Mouse (Mus musculus): Measurements from ENCODE around the gene Foxj2. TPM values are rescaled to one million over a fixed set of nuclear protein-coding genes. Genes with fewer than 3 reads are reported as not detected.

Gene Foxj2
- polyA plus RNA-seq, 1 experiment = 9.7 TPM

DNA sequence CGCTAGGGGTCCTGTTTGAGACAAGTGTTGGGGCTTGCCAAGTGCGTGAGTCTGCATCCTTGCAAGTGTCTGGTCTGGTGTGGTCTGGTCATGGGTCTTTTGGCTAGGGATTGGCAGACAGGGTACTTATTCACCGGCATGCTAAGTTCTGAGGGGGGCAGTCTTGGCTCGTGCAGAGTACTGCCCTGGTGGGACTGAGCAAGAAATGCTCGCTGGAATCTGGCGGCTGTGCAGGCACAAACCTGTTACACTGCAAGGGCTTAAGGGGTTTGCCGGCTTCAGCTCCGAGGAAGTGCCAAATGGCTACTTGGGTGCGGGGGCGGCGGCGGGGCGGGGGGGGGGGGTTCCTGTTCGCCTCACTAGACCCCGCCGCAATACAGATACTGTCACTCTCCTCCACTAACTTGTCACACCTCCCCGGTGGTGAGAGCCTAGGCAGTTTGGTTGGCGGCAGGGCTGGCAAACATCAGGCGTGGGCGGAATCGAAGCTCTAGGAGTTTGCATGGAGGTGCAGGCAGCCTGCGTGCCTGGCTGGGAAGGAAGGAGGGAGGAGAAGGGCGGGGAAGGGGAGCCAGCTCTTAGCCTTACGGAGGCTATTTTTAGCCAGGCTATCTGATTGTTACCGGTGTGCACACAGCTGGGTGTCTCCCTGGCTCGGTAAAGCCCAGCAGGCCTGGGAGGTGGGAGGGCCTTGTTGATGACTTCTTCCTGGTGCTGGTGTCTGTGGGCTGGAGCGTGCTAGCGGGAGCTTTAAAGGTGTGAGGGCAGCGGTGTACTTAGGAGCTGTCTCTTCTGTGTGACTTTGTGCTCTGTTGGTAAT lies 6.4 kb downstream of the Foxj2 start:
- TF ChIP-seq E2F4 (IDR thresholded peaks at IDR 0.05; ENCODE audit: insufficient read depth) (peak; percentile 54), MYOD1 (IDR thresholded peaks at IDR 0.05; ENCODE audit: control insufficient read depth in 1 of 3, insufficient read length in 2 of 3, low read depth in 2 of 3) (peak in 1 of 3 experiments; percentile 34), MYOG (IDR thresholded peaks at IDR 0.05; ENCODE audit: control insufficient read depth in 1 of 3, insufficient read depth in 1 of 3, insufficient read length in 2 of 3, low read depth in 2 of 3) (peak in 1 of 3 experiments; percentile 30), CEBPB (IDR thresholded peaks at IDR 0.05; ENCODE audit: insufficient read depth, poor library complexity, severe bottlenecking) (no peak)
- H3K27me3 ChIP-seq (ENCODE audit: control insufficient read depth, insufficient read depth, insufficient read length) = no peaks in the 10 kb centered on the region
- peak overlapping the region; percentile 10 for H3K4me3 ChIP-seq
- no peak overlapping the region for H3ac ChIP-seq (ENCODE audit: control insufficient read depth, insufficient read length)
- no peaks in the 10 kb centered on the region for H3K36me3 ChIP-seq (ENCODE audit: control insufficient read depth, insufficient read depth)
- H3K4me2 ChIP-seq (ENCODE audit: low read depth) = peak overlapping the region; percentile 68
- H3K79me2 ChIP-seq (ENCODE audit: control insufficient read depth, insufficient read depth) = peaks cover 11% of the 10 kb centered on the region

GRCm38 (mm10) chr6:122828086-122828485 lies 8.4 kb downstream of the Foxj2 start:
- H3K79me2 ChIP-seq (ENCODE audit: control insufficient read depth, insufficient read depth) = peaks cover 6% of the 10 kb centered on the region
- no peak overlapping the region for H3K4me3 ChIP-seq
- TF ChIP-seq SRF (IDR thresholded peaks at IDR 0.05; ENCODE audit: control insufficient read depth, insufficient read length, low read depth) = no peak
- H3K4me2 ChIP-seq (ENCODE audit: low read depth) = no peak overlapping the region
- H3K36me3 ChIP-seq (ENCODE audit: control insufficient read depth, insufficient read depth) = peaks cover 10% of the 10 kb centered on the region
- H3ac ChIP-seq (ENCODE audit: control insufficient read depth, insufficient read length) = no peak overlapping the region
- H3K27me3 ChIP-seq (ENCODE audit: control insufficient read depth, insufficient read depth, insufficient read length) = no peaks in the 10 kb centered on the region

DNA sequence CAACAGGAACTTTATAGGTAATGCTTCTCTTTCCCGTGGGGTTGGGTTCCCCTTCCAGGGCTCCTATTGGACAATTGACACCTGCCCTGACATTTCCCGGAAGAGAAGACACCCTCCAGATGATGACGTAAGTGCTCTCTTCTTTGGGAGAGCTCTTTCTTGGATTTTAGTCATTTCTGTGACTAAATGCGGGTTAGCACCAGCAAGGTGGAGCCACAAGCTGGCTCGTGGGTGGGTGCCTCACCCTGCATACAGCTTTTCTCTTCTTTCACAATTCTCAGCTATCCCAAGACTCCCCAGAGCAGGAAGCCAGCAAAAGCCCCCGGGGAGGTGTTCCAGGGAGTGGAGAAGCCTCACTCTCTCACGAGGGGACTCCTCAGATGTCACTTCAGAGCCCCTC lies 13.2 kb downstream of the Foxj2 start:
- Histone ChIP-seq H3K27me3 (ENCODE audit: control insufficient read depth, insufficient read depth, insufficient read length) (no peaks in the 10 kb centered on the region), H3K4me3 (no peak overlapping the region), H3ac (ENCODE audit: control insufficient read depth, insufficient read length) (no peak overlapping the region), H3K36me3 (ENCODE audit: control insufficient read depth, insufficient read depth) (peaks cover 24% of the 10 kb centered on the region), H3K79me2 (ENCODE audit: control insufficient read depth, insufficient read depth) (no peaks in the 10 kb centered on the region), H3K4me2 (ENCODE audit: low read depth) (no peak overlapping the region)
- no peak for TF ChIP-seq POLR2AphosphoS2 (IDR thresholded peaks at IDR 0.05; ENCODE audit: insufficient read length, low read depth)

DNA sequence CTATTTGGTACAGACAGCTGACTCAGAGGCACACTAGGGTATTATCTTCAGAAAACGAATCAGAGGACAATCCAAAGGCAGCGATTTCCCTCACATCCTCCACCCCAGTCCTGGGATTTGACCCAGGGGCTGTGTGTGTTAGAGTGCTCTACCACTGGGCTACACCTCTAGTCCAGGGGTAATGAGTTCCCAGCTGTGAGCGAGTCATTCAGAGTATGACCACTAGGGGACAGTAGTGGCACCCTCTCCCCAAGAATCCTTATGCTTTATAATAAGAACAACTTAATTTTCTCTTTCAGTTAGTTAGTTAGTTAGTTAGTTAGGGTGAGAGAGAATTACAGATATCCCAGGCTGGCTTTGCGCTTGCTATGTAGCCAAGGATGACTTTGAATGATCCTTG lies 14.7 kb downstream of the Foxj2 start:
- no peak for TF ChIP-seq TCF12 (IDR thresholded peaks at IDR 0.05; ENCODE audit: insufficient read depth, poor library complexity, severe bottlenecking)
- no peak for TF ChIP-seq REST (IDR thresholded peaks at IDR 0.05; ENCODE audit: insufficient read depth, insufficient read length)
- Histone ChIP-seq H3ac (ENCODE audit: control insufficient read depth, insufficient read length) (no peak overlapping the region), H3K4me3 (no peak overlapping the region), H3K27me3 (ENCODE audit: control insufficient read depth, insufficient read depth, insufficient read length) (no peaks in the 10 kb centered on the region), H3K79me2 (ENCODE audit: control insufficient read depth, insufficient read depth) (no peaks in the 10 kb centered on the region), H3K4me2 (ENCODE audit: low read depth) (no peak overlapping the region), H3K36me3 (ENCODE audit: control insufficient read depth, insufficient read depth) (peaks cover 24% of the 10 kb centered on the region)

DNA sequence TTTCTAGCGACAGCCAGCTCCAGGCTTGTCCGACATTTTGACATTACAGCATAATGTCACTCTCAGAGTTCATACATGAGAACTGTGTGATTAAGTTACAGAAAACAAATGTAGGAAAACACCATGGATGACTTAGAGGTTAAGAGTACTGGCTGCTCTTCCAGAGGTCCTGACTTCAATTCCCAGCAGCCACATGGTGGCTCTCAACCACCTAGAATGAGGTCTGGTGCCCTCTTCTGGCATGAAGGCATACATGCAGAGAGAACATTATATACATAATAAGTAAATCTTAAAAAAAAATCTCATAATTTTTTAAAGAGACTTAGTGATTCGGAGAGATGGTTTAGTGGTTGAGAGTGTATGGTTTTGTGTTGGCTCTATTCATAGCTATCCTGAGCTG lies 17.3 kb downstream of the Foxj2 start:
- TF ChIP-seq POLR2AphosphoS2 (IDR thresholded peaks at IDR 0.05; ENCODE audit: insufficient read length, low read depth) = no peak
- TF ChIP-seq REST (IDR thresholded peaks at IDR 0.05; ENCODE audit: insufficient read depth, insufficient read length) = no peak
- TF ChIP-seq CEBPB (IDR thresholded peaks at IDR 0.05; ENCODE audit: insufficient read depth, poor library complexity, severe bottlenecking) = no peak
- no peak for TF ChIP-seq MAX (IDR thresholded peaks at IDR 0.05; ENCODE audit: low read depth)
- no peak for TF ChIP-seq E2F4 (IDR thresholded peaks at IDR 0.05; ENCODE audit: insufficient read depth)
- TF ChIP-seq MYOG (IDR thresholded peaks at IDR 0.05; ENCODE audit: control insufficient read depth in 1 of 3, insufficient read depth in 1 of 3, insufficient read length in 2 of 3, low read depth in 2 of 3) = no peak
- TF ChIP-seq TCF3 (IDR thresholded peaks at IDR 0.05; ENCODE audit: insufficient read length, low read depth) = no peak
- TF ChIP-seq TCF12 (IDR thresholded peaks at IDR 0.05; ENCODE audit: insufficient read depth, poor library complexity, severe bottlenecking) = no peak
- TF ChIP-seq MYOD1 (IDR thresholded peaks at IDR 0.05; ENCODE audit: control insufficient read depth in 1 of 3, insufficient read length in 2 of 3, low read depth in 2 of 3) = no peak
- TF ChIP-seq SRF (IDR thresholded peaks at IDR 0.05; ENCODE audit: control insufficient read depth, insufficient read length, low read depth) = no peak
- TF ChIP-seq POLR2A (IDR thresholded peaks at IDR 0.05; ENCODE audit: insufficient read length, low read depth) = no peak
- H3K4me2 ChIP-seq (ENCODE audit: low read depth) = no peak overlapping the region
- H3K27me3 ChIP-seq (ENCODE audit: control insufficient read depth, insufficient read depth, insufficient read length) = no peaks in the 10 kb centered on the region
- no peak overlapping the region for H3K4me3 ChIP-seq
- H3K36me3 ChIP-seq (ENCODE audit: control insufficient read depth, insufficient read depth) = peaks cover 29% of the 10 kb centered on the region
- H3K79me2 ChIP-seq (ENCODE audit: control insufficient read depth, insufficient read depth) = no peaks in the 10 kb centered on the region
- no peak overlapping the region for H3ac ChIP-seq (ENCODE audit: control insufficient read depth, insufficient read length)

DNA sequence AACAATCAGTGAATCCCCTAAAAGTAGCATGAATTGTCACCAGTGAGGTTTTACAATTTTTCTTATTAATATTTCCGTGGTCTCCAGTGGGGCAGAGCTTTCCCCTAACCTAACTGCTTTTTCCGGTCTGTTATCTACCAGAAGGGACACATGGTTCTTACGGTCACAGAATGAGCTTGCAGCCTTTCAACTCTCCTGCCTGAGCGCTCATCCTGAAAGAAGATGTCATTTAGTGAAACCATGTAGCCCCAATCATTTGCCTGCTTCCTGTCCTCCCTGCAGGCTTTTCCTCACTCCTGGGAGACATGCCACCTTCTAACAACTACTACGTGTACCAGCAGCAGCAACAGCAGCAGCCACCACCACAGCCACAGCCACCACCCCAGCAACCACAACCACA lies 17.8 kb downstream of the Foxj2 start:
- Histone ChIP-seq H3K4me3 (no peak overlapping the region), H3K27me3 (ENCODE audit: control insufficient read depth, insufficient read depth, insufficient read length) (no peaks in the 10 kb centered on the region), H3ac (ENCODE audit: control insufficient read depth, insufficient read length) (no peak overlapping the region), H3K4me2 (ENCODE audit: low read depth) (no peak overlapping the region), H3K79me2 (ENCODE audit: control insufficient read depth, insufficient read depth) (no peaks in the 10 kb centered on the region), H3K36me3 (ENCODE audit: control insufficient read depth, insufficient read depth) (peaks cover 23% of the 10 kb centered on the region)
- TF ChIP-seq MYOG (IDR thresholded peaks at IDR 0.05; ENCODE audit: control insufficient read depth in 1 of 3, insufficient read depth in 1 of 3, insufficient read length in 2 of 3, low read depth in 2 of 3) = no peak
- TF ChIP-seq SRF (IDR thresholded peaks at IDR 0.05; ENCODE audit: control insufficient read depth, insufficient read length, low read depth) = no peak
